Mouse (Mus musculus): ENCODE data around the gene Gins1. TPM values are rescaled to one million over a fixed set of nuclear protein-coding genes. Genes with fewer than 3 reads are reported as not detected.

Gene Gins1
- polyA plus RNA-seq (2014; fragmentation: Nextera tagmentation; extraction: Ambion mirVana), result 42.5 and 45.8 TPM in 2 replicates

DNA sequence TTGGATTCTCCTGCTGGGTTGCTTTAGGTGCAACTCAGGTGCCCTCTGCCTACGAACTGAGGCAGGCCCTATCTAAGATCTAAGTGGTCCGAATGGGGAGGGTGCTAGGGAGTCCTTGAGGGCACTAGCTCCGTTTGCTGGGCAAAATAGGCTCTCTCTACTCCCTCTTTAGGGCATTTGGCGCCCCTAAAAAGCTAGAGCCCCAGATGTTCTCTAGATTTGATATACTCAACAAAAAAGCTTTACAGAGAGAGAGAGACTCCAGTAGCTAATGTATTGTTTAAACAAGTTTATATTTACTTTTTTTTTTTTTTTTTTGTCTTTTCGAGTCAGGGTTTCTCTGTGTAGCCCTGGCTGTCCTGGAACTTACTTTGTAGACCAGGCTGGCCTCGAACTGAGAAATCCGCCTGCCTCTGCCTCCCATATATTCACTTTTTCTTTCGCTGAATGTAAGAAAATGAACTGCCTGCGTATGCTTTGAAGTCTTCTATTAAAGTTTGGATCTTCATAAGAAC, at the start of gene Gins1:
Gene Gins1, plus strand, starts transcription at position 465 of the 515 bp plus-strand sequence.
- Histone ChIP-seq H3K27me3 (replicated peaks; ENCODE audit: control insufficient read depth, insufficient read depth, low read length) (no peaks in the 10 kb centered on the region), H3K9ac (ENCODE audit: low read length) (peak within 1 kb of the TSS; percentile 73), H3K9me3 (ENCODE audit: control insufficient read depth, low read length) (no peaks in the 10 kb centered on the region), H3K36me3 (ENCODE audit: control insufficient read depth, insufficient read depth, low read length) (0 out of 2 replicates have a peak, but pooled peaks cover 4% of the 10 kb centered on the region), H3K4me3 (ENCODE audit: low read depth, low read length) (peak within 1 kb of the TSS; percentile 78), H3K4me2 (ENCODE audit: low read length) (peak within 1 kb of the TSS; percentile 63), H3K27ac (ENCODE audit: low read depth) (peak within 1 kb of the TSS; percentile 82), H3K4me1 (replicated peaks; ENCODE audit: control insufficient read depth, insufficient read depth, low read length) (peaks cover 14% of the 10 kb centered on the region)
- no peak for DNase-seq (ENCODE audit: low spot score)
- 35% methylated on average over 9 of the region's 9 CpGs for WGBS
- ATAC-seq (replicated peaks; ENCODE audit: low FRiP score, low TSS enrichment, low read depth), result no peak

DNA sequence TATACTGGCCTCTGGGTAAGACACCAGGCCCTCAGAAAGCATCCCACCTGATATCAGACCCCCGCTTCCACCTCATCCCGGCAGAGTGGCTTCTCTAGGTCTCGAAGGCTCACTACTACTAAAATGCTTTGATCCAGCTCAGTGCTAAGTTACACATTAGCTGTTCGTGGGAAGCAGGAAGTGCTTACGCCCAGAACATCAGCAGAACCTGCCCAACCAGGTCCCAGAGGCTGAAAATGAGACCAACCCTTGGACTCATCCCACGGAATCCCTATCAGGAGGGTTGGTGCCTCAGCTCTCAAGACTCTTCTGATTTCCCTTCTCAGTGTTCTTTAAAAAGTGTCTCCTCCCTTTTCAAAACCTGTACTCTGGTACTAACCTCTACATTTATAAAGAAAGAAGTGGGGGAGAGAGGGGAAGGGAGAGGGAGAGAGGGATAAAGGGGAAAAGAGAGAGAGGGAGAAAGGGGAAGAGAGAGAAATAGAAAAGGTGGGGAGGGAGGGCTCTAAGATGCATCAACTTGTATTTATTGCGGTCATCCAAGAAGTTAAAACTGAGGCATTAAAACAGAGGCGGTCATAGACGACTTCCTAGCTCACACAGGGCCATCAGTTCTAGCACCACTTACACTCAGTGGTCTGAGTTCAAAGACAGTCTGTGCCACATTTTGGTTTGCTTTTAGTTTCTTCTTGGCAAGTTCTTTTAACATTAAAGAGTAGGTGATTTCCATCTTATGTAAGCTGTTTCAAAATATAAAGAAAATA, 46.3 kb upstream of the Gins1 start:
- peak; percentile 57 for DNase-seq (ENCODE audit: low spot score)
- no peak overlapping the region for H3K9ac ChIP-seq (ENCODE audit: low read length)
- no peaks in the 10 kb centered on the region for H3K4me1 ChIP-seq (replicated peaks; ENCODE audit: control insufficient read depth, insufficient read depth, low read length)
- no peaks in the 10 kb centered on the region for H3K27me3 ChIP-seq (replicated peaks; ENCODE audit: control insufficient read depth, insufficient read depth, low read length)
- H3K27ac ChIP-seq (ENCODE audit: low read depth), result no peak overlapping the region
- H3K4me2 ChIP-seq (ENCODE audit: low read length), result no peak overlapping the region
- H3K9me3 ChIP-seq (ENCODE audit: control insufficient read depth, low read length), result no peaks in the 10 kb centered on the region
- WGBS, result 72% methylated on average over 9 of the region's 9 CpGs
- H3K36me3 ChIP-seq (ENCODE audit: control insufficient read depth, insufficient read depth, low read length), result no peaks in the 10 kb centered on the region; the same call in 1 of the 2 replicates
- H3K4me3 ChIP-seq (ENCODE audit: low read depth, low read length), result no peak overlapping the region
- peak; percentile 84 for ATAC-seq (replicated peaks; ENCODE audit: low FRiP score, low TSS enrichment, low read depth)

DNA sequence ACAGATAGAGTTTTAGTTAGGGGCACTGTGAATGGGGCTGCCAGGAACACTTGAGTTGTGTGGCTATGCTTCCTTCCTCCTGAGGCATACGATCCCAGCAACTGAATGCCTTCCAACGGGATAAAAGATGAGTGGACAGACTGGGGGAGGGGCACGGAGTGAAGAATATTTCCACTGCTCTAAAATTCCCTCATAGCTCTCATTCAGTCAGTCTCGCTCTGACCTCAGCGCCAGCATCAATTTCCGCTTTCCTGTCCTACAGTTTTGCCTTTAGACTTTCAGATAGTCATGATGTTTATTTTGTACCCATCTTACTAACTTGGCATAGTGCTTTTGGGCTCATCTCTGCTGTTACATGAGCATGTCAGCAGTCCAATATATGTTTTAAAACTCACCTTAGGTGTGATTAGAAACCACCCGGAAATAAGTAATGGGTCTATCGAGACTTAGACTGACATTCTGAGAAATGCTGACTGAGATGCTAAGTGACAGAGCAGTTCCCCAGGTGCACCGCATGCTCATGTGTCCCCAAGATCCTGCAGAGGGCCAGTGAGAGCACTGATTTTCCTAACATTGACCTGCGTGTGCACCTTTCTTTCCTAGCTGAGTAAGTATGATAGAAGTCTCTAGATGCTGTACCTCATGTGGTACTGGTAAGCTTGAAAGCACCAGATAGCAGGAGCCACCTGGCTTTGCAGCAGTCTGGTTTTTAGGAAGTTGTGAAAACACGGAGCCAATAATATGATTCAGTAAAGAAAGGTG, 45.3 kb upstream of the Gins1 start:
- ATAC-seq (replicated peaks; ENCODE audit: low FRiP score, low TSS enrichment, low read depth) (no peak), DNase-seq (ENCODE audit: low spot score) (no peak)
- no peaks in the 10 kb centered on the region for H3K4me1 ChIP-seq (replicated peaks; ENCODE audit: control insufficient read depth, insufficient read depth, low read length)
- H3K27me3 ChIP-seq (replicated peaks; ENCODE audit: control insufficient read depth, insufficient read depth, low read length), result no peaks in the 10 kb centered on the region
- no peaks in the 10 kb centered on the region for H3K9me3 ChIP-seq (ENCODE audit: control insufficient read depth, low read length)
- no peak overlapping the region for H3K9ac ChIP-seq (ENCODE audit: low read length)
- H3K4me3 ChIP-seq (ENCODE audit: low read depth, low read length), result no peak overlapping the region
- H3K27ac ChIP-seq (ENCODE audit: low read depth), result no peak overlapping the region
- no peaks in the 10 kb centered on the region; the same call in 1 of the 2 replicates for H3K36me3 ChIP-seq (ENCODE audit: control insufficient read depth, insufficient read depth, low read length)
- 82% methylated on average over 11 of the region's 11 CpGs for WGBS
- H3K4me2 ChIP-seq (ENCODE audit: low read length), result no peak overlapping the region

DNA sequence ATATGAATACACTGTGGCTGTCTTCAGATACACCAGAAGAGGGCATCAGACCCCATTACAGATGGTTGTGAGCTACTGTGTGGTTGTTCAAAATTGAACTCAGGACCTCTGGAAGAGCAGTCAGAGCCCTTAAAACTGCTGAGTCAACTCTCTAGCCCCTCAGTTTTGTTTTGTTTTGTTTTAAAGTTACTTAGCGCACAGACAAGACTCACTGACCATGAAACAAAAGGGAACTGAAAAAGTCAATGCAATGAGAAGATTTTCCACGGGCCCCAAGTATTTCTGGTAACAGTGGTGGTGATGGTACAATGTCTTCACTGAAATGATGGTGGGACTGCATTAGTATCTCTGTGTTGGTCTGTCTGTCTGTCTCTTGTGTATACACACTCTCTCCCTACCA, 44.1 kb upstream of the Gins1 start:
- ATAC-seq (replicated peaks; ENCODE audit: low FRiP score, low TSS enrichment, low read depth) (no peak), DNase-seq (ENCODE audit: low spot score) (no peak)
- no peaks in the 10 kb centered on the region; the same call in 1 of the 2 replicates for H3K36me3 ChIP-seq (ENCODE audit: control insufficient read depth, insufficient read depth, low read length)
- H3K27ac ChIP-seq (ENCODE audit: low read depth), result no peak overlapping the region
- no peaks in the 10 kb centered on the region for H3K27me3 ChIP-seq (replicated peaks; ENCODE audit: control insufficient read depth, insufficient read depth, low read length)
- H3K4me2 ChIP-seq (ENCODE audit: low read length), result no peak overlapping the region
- no peak overlapping the region for H3K9ac ChIP-seq (ENCODE audit: low read length)
- 94% methylated on average over 2 of the region's 2 CpGs for WGBS
- no peaks in the 10 kb centered on the region for H3K9me3 ChIP-seq (ENCODE audit: control insufficient read depth, low read length)
- H3K4me3 ChIP-seq (ENCODE audit: low read depth, low read length), result no peak overlapping the region
- no peaks in the 10 kb centered on the region for H3K4me1 ChIP-seq (replicated peaks; ENCODE audit: control insufficient read depth, insufficient read depth, low read length)

DNA sequence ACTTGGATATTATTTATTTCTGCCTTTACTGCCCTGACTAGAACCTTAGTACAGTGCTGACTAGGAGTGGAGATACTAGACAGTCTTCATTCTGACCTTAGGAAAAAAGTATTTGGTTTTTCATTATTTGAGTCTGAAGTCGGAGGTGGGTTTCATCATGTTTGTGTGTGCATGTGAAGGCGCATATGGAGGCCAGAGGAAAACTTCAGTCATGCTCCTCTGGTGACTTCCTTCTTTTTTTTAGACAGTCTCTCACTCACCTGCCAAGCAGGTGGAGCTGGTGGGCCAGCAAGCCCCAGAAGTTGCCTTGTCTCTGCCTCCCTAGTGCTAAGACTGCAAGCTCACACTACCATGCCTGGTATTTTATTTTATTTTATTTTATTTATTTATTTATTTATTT, 38.2 kb upstream of the Gins1 start:
- Histone ChIP-seq H3K4me3 (ENCODE audit: low read depth, low read length) (no peak overlapping the region), H3K9me3 (ENCODE audit: control insufficient read depth, low read length) (no peaks in the 10 kb centered on the region), H3K27me3 (replicated peaks; ENCODE audit: control insufficient read depth, insufficient read depth, low read length) (no peaks in the 10 kb centered on the region), H3K4me1 (replicated peaks; ENCODE audit: control insufficient read depth, insufficient read depth, low read length) (no peaks in the 10 kb centered on the region), H3K36me3 (ENCODE audit: control insufficient read depth, insufficient read depth, low read length) (no peaks in the 10 kb centered on the region), H3K9ac (ENCODE audit: low read length) (no peak overlapping the region), H3K4me2 (ENCODE audit: low read length) (no peak overlapping the region), H3K27ac (ENCODE audit: low read depth) (no peak overlapping the region)
- no peak for ATAC-seq (replicated peaks; ENCODE audit: low FRiP score, low TSS enrichment, low read depth)
- 96% methylated on average over 2 of the region's 2 CpGs for WGBS
- no peak for DNase-seq (ENCODE audit: low spot score)

DNA sequence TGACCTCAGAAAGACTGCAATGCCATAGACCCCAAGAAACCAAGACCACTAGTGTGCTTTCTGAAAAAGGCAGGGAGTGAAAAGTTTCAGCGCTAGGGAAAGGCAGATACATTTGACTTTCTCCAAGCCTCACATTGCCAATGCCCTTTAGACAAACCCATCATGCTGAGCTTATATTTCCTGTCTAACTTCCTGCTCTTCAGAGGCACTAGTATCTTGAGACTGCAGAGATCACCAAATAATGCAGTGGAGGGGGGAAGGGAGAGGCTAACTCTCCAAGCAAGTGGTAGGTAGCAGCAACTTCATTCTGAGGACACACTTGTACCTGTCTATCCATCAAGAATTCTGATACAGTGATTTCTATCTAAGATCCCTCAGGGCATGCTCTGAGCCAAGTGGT, 35.8 kb upstream of the Gins1 start:
- no peak for ATAC-seq (replicated peaks; ENCODE audit: low FRiP score, low TSS enrichment, low read depth)
- no peak for DNase-seq (ENCODE audit: low spot score)
- Histone ChIP-seq H3K4me2 (ENCODE audit: low read length) (no peak overlapping the region), H3K4me1 (replicated peaks; ENCODE audit: control insufficient read depth, insufficient read depth, low read length) (no peaks in the 10 kb centered on the region), H3K27me3 (replicated peaks; ENCODE audit: control insufficient read depth, insufficient read depth, low read length) (no peaks in the 10 kb centered on the region), H3K36me3 (ENCODE audit: control insufficient read depth, insufficient read depth, low read length) (no peaks in the 10 kb centered on the region), H3K4me3 (ENCODE audit: low read depth, low read length) (no peak overlapping the region), H3K9ac (ENCODE audit: low read length) (no peak overlapping the region), H3K9me3 (ENCODE audit: control insufficient read depth, low read length) (no peaks in the 10 kb centered on the region), H3K27ac (ENCODE audit: low read depth) (no peak overlapping the region)
- WGBS, result 90% methylated on average over 1 of the region's 1 CpGs

DNA sequence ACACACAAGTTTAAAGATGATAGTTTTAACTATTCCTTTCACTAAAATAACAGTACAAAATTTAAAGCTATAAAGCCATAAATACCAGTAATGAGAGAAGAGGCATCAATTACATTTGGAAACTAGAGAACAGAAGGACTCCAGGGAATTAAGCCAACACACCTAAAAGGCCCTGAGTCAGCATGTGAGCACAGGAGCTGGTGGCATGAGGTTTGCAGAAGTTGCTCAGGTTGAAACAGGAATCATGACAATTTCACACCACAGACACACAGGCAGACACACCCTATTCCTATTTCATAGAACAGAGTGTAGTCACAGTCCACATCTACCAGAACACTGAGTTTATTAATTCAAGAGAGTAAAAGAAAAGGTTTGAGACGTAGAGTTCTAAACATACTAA, 30.7 kb upstream of the Gins1 start:
- Histone ChIP-seq H3K4me2 (ENCODE audit: low read length) (no peak overlapping the region), H3K9me3 (ENCODE audit: control insufficient read depth, low read length) (no peaks in the 10 kb centered on the region), H3K4me3 (ENCODE audit: low read depth, low read length) (no peak overlapping the region), H3K27me3 (replicated peaks; ENCODE audit: control insufficient read depth, insufficient read depth, low read length) (no peaks in the 10 kb centered on the region), H3K27ac (ENCODE audit: low read depth) (no peak overlapping the region), H3K36me3 (ENCODE audit: control insufficient read depth, insufficient read depth, low read length) (no peaks in the 10 kb centered on the region), H3K4me1 (replicated peaks; ENCODE audit: control insufficient read depth, insufficient read depth, low read length) (no peaks in the 10 kb centered on the region), H3K9ac (ENCODE audit: low read length) (no peak overlapping the region)
- WGBS, result 88% methylated on average over 1 of the region's 1 CpGs
- DNase-seq (ENCODE audit: low spot score) (no peak), ATAC-seq (replicated peaks; ENCODE audit: low FRiP score, low TSS enrichment, low read depth) (no peak)

DNA sequence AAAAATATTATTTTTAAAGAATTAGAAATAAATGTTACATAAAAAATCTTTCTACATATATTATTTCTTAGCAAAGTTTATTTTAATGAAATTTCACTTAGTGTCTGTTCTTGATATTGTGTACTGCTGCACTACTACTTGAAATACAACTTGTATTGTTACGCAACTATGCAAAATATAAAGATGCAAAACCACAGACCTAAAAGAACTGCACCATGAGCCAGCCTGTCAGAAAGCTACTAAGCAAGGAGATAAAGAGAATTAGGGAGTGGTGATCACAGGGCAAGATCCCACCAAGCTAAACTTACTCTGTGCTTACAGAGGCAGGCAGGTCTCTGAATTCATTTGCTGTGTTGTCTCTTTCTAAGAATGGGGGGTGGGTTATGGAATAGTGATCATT, 30.0 kb upstream of the Gins1 start:
- no peak overlapping the region for H3K9ac ChIP-seq (ENCODE audit: low read length)

More for the DNA sequence above, 30.0 kb upstream of the Gins1 start:
- Histone ChIP-seq H3K36me3 (ENCODE audit: control insufficient read depth, insufficient read depth, low read length) (no peaks in the 10 kb centered on the region), H3K4me3 (ENCODE audit: low read depth, low read length) (no peak overlapping the region), H3K27ac (ENCODE audit: low read depth) (no peak overlapping the region), H3K4me1 (replicated peaks; ENCODE audit: control insufficient read depth, insufficient read depth, low read length) (no peaks in the 10 kb centered on the region), H3K9me3 (ENCODE audit: control insufficient read depth, low read length) (no peaks in the 10 kb centered on the region), H3K27me3 (replicated peaks; ENCODE audit: control insufficient read depth, insufficient read depth, low read length) (no peaks in the 10 kb centered on the region), H3K4me2 (ENCODE audit: low read length) (no peak overlapping the region)
- DNase-seq (ENCODE audit: low spot score) (no peak), ATAC-seq (replicated peaks; ENCODE audit: low FRiP score, low TSS enrichment, low read depth) (no peak)
- 98% methylated on average over 1 of the region's 1 CpGs for WGBS

Data from intestine, embryonic 14.5 days (tissue).